Mouse (Mus musculus) kidney, adult 2 months (tissue): Measurements from ENCODE around the gene Camkk2. TPM values are rescaled to one million over a fixed set of nuclear protein-coding genes. Genes with fewer than 3 reads are reported as not detected.

Source experiments
- DNase-seq: peaks from one replicate; pipeline ENCODE4 v3.0.0; 2021
- H3K27ac ChIP-seq: fragments of 200-500 bp; 2 replicates; pipeline ENCODE4 v1.5.1; 2012; ENCODE audit warnings: low read depth, low read length, control low read depth, inconsistent platforms; ENCODE audit not compliant: insufficient read depth
- H3K27me3 ChIP-seq: fragments of 200-500 bp; replicated peaks from 2 replicates; pipeline ENCODE4 v1.6.1; 2012; ENCODE audit warnings: mild to moderate bottlenecking, moderate library complexity, low read length, inconsistent platforms; ENCODE audit not compliant: control insufficient read depth, insufficient read depth
- H3K36me3 ChIP-seq: fragments of 200-500 bp; 2 replicates; pipeline ENCODE4 v1.6.1; 2012; ENCODE audit warnings: mild to moderate bottlenecking, moderate library complexity, low read length, inconsistent platforms; ENCODE audit not compliant: control insufficient read depth, insufficient read depth
- H3K4me1 ChIP-seq: fragments of 200-500 bp; 2 replicates; pipeline ENCODE4 v1.6.1; 2011; ENCODE audit warnings: low read length; ENCODE audit not compliant: control insufficient read depth, insufficient read depth
- H3K4me3 ChIP-seq: fragments of 200-500 bp; 2 replicates; pipeline ENCODE4 v1.5.1; 2011; ENCODE audit warnings: mild to moderate bottlenecking, low read depth, low read length, control low read depth; ENCODE audit not compliant: insufficient read depth
- CTCF ChIP-seq: fragments of 200-500 bp; conservative IDR thresholded peaks from 2 replicates; pipeline ENCODE4 v1.5.1; 2011; ENCODE audit warnings: low read depth, mild to moderate bottlenecking, control low read depth, low read length, moderate library complexity, mixed read lengths; ENCODE audit not compliant: insufficient read depth, insufficient read length
- POLR2A ChIP-seq: fragments of 200-500 bp; IDR thresholded peaks from one replicate; pipeline ENCODE4 v1.6.1; 2011; ENCODE audit warnings: low read depth, low read length, control low read depth
- WGBS: fragments of 180-500 bp; shearing (Covaris S2); methylation state at CpG from one replicate; pipeline ENCODE4 v1.1.7; 2018; 5-methylcytosine and 5-hydroxymethylcytosine counted together
- polyA plus RNA-seq: library from polyadenylated mRNA; depleted of rRNA; stranded (reverse); fragments of >200 nt; gene quantifications from 2 replicates; pipeline ENCODE4 v1.2.3, GENCODE M21; 2012; rRNA removed

Gene Camkk2
- polyA plus RNA-seq, 1 experiment, result 17.7 TPM

DNA sequence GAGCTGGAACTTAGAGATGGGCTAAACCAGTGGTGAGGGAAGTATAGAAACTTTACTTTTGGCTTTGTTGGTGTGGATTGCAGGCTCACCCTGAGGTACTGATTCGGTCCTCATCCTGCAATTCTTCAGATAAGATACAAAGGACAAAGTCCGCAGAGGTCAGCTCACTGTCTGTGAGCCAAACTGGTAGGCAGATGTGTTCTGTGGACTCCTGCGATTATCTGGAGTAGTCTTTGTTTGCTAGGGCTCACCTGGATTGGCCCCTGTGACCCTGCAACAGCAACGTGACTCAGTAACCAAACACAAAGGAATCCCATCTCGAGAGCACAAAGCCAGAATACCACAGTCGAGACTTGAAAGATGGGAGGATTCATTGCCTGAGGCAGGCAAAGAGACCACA, 88.7 kb downstream of the Camkk2 start:
- DNase-seq, result no peak
- 61% methylated on average over 6 of the region's 6 CpGs for WGBS
- Histone ChIP-seq H3K36me3 (no peaks in the 10 kb centered on the region), H3K4me3 (no peak overlapping the region), H3K27ac (no peak overlapping the region), H3K4me1 (no peaks in the 10 kb centered on the region), H3K27me3 (no peaks in the 10 kb centered on the region)
- TF ChIP-seq POLR2A, result no peak
- no peak for TF ChIP-seq CTCF

DNA sequence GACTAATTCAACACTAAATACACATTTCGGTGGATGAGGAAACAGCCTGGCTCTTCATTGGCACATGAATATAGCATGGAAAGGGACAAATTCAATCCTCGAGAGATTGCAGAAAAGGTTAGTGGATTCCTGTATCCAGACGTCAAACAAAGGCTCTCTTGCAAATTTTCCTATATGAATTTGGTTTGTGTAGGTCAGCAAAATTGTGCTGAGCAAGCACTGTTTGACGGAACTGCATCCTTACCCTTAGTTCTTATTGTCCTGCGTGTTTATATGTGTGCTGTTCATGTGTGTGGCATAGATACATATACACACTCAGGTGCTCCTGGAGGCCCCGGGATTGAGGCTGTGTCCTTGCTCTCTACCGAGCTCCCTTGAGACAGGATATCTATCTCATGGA, 90.1 kb downstream of the Camkk2 start:
- DNase-seq, result no peak
- WGBS, result 88% methylated on average over 7 of the region's 7 CpGs
- Histone ChIP-seq H3K36me3 (no peaks in the 10 kb centered on the region), H3K27me3 (no peaks in the 10 kb centered on the region), H3K4me3 (no peak overlapping the region), H3K4me1 (no peaks in the 10 kb centered on the region), H3K27ac (no peak overlapping the region)
- no peak for TF ChIP-seq POLR2A
- no peak for TF ChIP-seq CTCF

DNA sequence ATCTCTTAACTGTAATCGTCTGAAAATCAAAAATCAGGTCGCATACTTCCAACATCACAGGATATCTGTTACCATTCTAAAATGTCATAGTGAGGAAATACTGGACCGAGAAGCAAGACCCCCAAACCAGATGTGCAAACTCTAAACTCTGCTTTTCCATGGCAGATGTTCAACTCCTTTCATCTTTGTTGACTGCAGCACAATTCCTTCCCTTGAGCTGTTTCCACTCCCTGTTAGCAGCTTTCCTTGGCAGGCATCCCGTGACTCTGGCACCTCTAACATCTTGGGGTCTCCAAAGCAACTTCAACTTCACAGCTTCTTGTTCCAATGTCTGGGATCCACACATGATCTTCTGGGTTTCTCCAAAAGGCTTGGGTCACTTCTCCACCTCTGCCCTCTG, 91.8 kb downstream of the Camkk2 start:
- TF ChIP-seq CTCF, result no peak
- TF ChIP-seq POLR2A, result no peak

DNA sequence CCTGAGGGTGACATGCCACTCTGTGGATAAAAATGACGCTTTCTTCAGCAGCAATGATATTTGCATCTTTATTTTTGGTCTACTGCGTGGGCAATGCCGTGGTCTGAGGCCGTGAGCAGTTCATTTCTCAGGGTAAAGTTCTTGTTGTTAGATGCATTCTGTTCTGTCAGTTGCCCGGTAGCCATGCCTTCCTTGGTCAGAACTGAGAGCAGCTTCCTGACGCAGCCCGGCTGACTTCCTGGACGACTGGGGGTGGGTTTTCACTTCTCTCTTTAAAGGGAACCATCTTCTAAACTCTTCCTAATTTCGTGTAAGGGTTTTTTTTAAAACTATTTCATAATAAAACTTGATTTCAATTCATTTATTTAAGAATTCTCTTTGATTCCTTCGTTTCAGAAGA, 95.3 kb downstream of the Camkk2 start:
- Histone ChIP-seq H3K27ac (no peak overlapping the region), H3K27me3 (no peaks in the 10 kb centered on the region), H3K4me3 (no peak overlapping the region), H3K36me3 (no peaks in the 10 kb centered on the region), H3K4me1 (no peaks in the 10 kb centered on the region)
- TF ChIP-seq POLR2A (no peak), CTCF (no peak)
- 64% methylated on average over 10 of the region's 10 CpGs for WGBS
- DNase-seq, result no peak

More for the DNA sequence above, 91.8 kb downstream of the Camkk2 start:
- Histone ChIP-seq H3K36me3 (no peaks in the 10 kb centered on the region), H3K4me3 (no peak overlapping the region), H3K27me3 (no peaks in the 10 kb centered on the region), H3K4me1 (no peaks in the 10 kb centered on the region), H3K27ac (no peak overlapping the region)
- no peak for DNase-seq
- 81% methylated on average over 4 of the region's 4 CpGs for WGBS

DNA sequence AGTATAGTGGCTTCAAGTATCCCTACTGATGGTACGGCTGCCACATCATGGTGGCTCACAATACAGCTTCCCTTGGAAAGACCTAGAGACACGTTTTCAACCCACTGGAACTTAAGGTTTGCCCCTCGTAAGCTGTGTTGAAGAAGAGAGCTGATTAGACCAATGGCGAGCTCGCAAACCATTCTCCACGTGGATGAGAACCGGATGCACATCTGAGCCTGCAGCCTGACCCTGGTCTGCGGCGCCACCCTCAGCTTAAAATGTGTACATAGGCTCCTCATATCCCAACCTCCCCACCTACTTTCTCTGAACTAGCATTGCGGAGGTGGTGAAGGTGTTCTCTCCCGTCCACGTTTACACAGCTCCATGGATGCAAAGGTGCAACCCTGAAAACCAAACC, 97.9 kb downstream of the Camkk2 start:
- Histone ChIP-seq H3K4me1 (no peaks in the 10 kb centered on the region), H3K4me3 (no peak overlapping the region), H3K36me3 (no peaks in the 10 kb centered on the region), H3K27me3 (no peaks in the 10 kb centered on the region), H3K27ac (no peak overlapping the region)
- 89% methylated on average over 12 of the region's 12 CpGs for WGBS
- TF ChIP-seq POLR2A (no peak), CTCF (no peak)
- no peak for DNase-seq

Other genes starting within 250 kb of the Camkk2 start
- 2.0 and 3.4 TPM in 2 replicates for gene Ift81, start 164.9 kb downstream of the Camkk2 start, polyA plus RNA-seq
- gene P2rx7, start 135.5 kb downstream of the Camkk2 start, polyA plus RNA-seq, result 5.1 and 5.3 TPM in 2 replicates
- 81.6 and 87.7 TPM in 2 replicates for gene P2rx4, start 71.9 kb downstream of the Camkk2 start, polyA plus RNA-seq
- gene Anapc5, start 41.9 kb upstream of the Camkk2 start, polyA plus RNA-seq, result 209 and 220 TPM in 2 replicates
- gene Rnf34, start 70.6 kb upstream of the Camkk2 start, polyA plus RNA-seq, result 12.8 and 13.0 TPM in 2 replicates
- 9.6 and 10.9 TPM in 2 replicates for gene Kdm2b, start 210.4 kb upstream of the Camkk2 start, polyA plus RNA-seq
- 63.2 and 90.6 TPM in 2 replicates for gene Orai1, start 235.7 kb upstream of the Camkk2 start, polyA plus RNA-seq